Mouse (Mus musculus) ES-Bruce4 (cell line): ENCODE measurements around the gene Gm6793.
A peak's percentile ranks its signal among the peaks of the same experiment; 100 is the strongest.

ENCODE experiments used
- CTCF ChIP-seq: IDR thresholded peaks from one replicate; pipeline ENCODE4 v1.8.1; 2011; ENCODE audit warnings: low read depth, low read length
- EP300 ChIP-seq: IDR thresholded peaks from 2 replicates; pipeline ENCODE4 v1.6.1; 2011; ENCODE audit warnings: low read depth, low read length; ENCODE audit not compliant: insufficient read depth

GRCm38 (mm10) chr8:112061372-112061771, 46.5 kb upstream of the Gm6793 start:
- TF ChIP-seq CTCF = peak; percentile 13
- no peak for TF ChIP-seq EP300
